Mouse (Mus musculus) C2C12 (cell line): Measurements from ENCODE around the gene Prom2.

Source experiments
- CEBPB ChIP-seq: IDR thresholded peaks from one replicate; pipeline ENCODE4 v1.6.1; 2011; ENCODE audit warnings: low read depth, mild to moderate bottlenecking, control low read depth, moderate library complexity
- CTCF ChIP-seq: IDR thresholded peaks from one replicate; pipeline ENCODE4 v1.5.1; 2011; ENCODE audit not compliant: control insufficient read depth, insufficient read depth, insufficient read length
- FOSL1 ChIP-seq: IDR thresholded peaks from one replicate; pipeline ENCODE4 v1.8.0; 2011; ENCODE audit warnings: mild to moderate bottlenecking, low read length; ENCODE audit not compliant: poor library complexity, insufficient read depth, severe bottlenecking
- MAX ChIP-seq: IDR thresholded peaks from one replicate; pipeline ENCODE4 v1.6.1; 2011; ENCODE audit warnings: mild to moderate bottlenecking, control low read depth
- MYOD1 ChIP-seq: IDR thresholded peaks from one replicate; pipeline ENCODE4 v1.6.1; 2011; ENCODE audit warnings: low read depth; ENCODE audit not compliant: control insufficient read depth, insufficient read length
- MYOG ChIP-seq: IDR thresholded peaks from one replicate; pipeline ENCODE4 v1.6.1; 2011; ENCODE audit not compliant: control insufficient read depth, insufficient read length; ENCODE audit errors: extremely low read depth
- USF1 ChIP-seq: IDR thresholded peaks from one replicate; pipeline ENCODE4 v1.6.1; 2011; ENCODE audit warnings: low read depth, mild to moderate bottlenecking, control low read depth, moderate library complexity

DNA sequence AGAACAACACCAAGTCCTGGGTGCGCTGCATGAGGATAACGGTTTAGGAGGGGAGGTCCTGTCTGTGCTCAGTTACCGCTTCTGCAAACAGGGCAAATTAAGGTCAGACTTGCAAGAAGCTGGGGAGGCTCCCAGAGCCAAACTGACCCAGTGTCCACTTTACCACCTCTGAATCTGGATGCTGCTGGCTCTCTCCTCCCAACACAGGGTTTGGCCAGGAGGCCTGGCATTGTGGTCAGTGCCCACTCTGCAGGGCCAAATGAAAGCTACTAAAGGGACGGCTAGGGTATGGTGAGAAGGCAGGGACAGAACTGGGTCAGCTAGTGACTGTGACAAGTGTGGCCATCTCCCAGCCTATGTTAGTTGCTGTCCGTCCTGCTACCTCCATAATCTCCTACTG, 22.0 kb downstream of the Prom2 start:
- TF ChIP-seq CTCF (no peak), MYOD1 (no peak), MAX (no peak), CEBPB (no peak), FOSL1 (no peak), USF1 (no peak), MYOG (no peak)
